Mouse (Mus musculus) small intestine, adult 2 months (tissue): ENCODE results near the gene Clybl. TPM values are rescaled to one million over a fixed set of nuclear protein-coding genes. Genes with fewer than 3 reads are reported as not detected.

ENCODE experiments used
- H3K27ac ChIP-seq: fragments of 200-500 bp; 2 replicates; pipeline ENCODE4 v1.5.1; 2012; ENCODE audit warnings: low read depth, low read length, control low read depth, inconsistent platforms; ENCODE audit not compliant: insufficient read depth
- H3K27me3 ChIP-seq: fragments of 200-500 bp; 2 replicates; pipeline ENCODE4 v1.6.1; 2012; ENCODE audit warnings: mild to moderate bottlenecking, moderate library complexity, low read length, inconsistent platforms; ENCODE audit not compliant: control insufficient read depth, insufficient read depth
- H3K36me3 ChIP-seq: fragments of 200-500 bp; 2 replicates; pipeline ENCODE4 v1.6.1; 2012; ENCODE audit warnings: mild to moderate bottlenecking, low read length, control low read depth, inconsistent platforms; ENCODE audit not compliant: control insufficient read depth, insufficient read depth
- H3K4me1 ChIP-seq: fragments of 200-500 bp; 2 replicates; pipeline ENCODE4 v1.6.1; 2012; ENCODE audit warnings: low read length, inconsistent platforms, mixed read lengths; ENCODE audit not compliant: control insufficient read depth, insufficient read depth, insufficient read length
- H3K4me3 ChIP-seq: fragments of 200-500 bp; 2 replicates; pipeline ENCODE4 v1.5.1; 2012; ENCODE audit warnings: low read depth, mild to moderate bottlenecking, control low read depth, inconsistent platforms, low read length, moderate library complexity
- CTCF ChIP-seq: fragments of 200-500 bp; IDR thresholded peaks from 2 replicates; pipeline ENCODE4 v1.5.1; 2012; ENCODE audit warnings: low read depth, mild to moderate bottlenecking, control low read depth, inconsistent platforms, low read length, moderate library complexity, mixed read lengths; ENCODE audit not compliant: insufficient replicate concordance, insufficient read length; ENCODE audit errors: extremely low read depth
- POLR2A ChIP-seq: fragments of 200-500 bp; IDR thresholded peaks from 2 replicates; pipeline ENCODE4 v1.6.1; 2012; ENCODE audit warnings: low read depth, mild to moderate bottlenecking, control low read depth, inconsistent platforms, low read length, moderate library complexity
- WGBS: fragments of 180-500 bp; shearing (Covaris S2); methylation state at CpG from one replicate; pipeline ENCODE4 v1.1.7; 2018; 5-methylcytosine and 5-hydroxymethylcytosine counted together
- polyA plus RNA-seq: library from polyadenylated mRNA; depleted of rRNA; stranded (reverse); fragments of >200 nt; gene quantifications from 2 replicates; pipeline ENCODE4 v1.2.3, GENCODE M21; 2012

Gene Clybl
- polyA plus RNA-seq, 1 experiment = 3.1 TPM

- Histone ChIP-seq H3K27me3 (no peaks in the 10 kb centered on the region), H3K27ac (no peak overlapping the region), H3K4me1 (no peaks in the 10 kb centered on the region), H3K4me3 (no peak overlapping the region), H3K36me3 (no peaks in the 10 kb centered on the region)
- TF ChIP-seq CTCF (no peak), POLR2A (no peak)
- WGBS = 78% methylated on average over 9 of the region's 9 CpGs
These were observed 99.6 kb downstream of the Clybl start for GRCm38 (mm10) chr14:122281072-122281634.

- no peak overlapping the region for H3K27ac ChIP-seq
- no peaks in the 10 kb centered on the region for H3K27me3 ChIP-seq
- H3K4me3 ChIP-seq = no peak overlapping the region
- no peaks in the 10 kb centered on the region for H3K4me1 ChIP-seq
- H3K36me3 ChIP-seq = no peaks in the 10 kb centered on the region
- TF ChIP-seq CTCF (no peak), POLR2A (no peak)
- WGBS = 90% methylated on average over 5 of the region's 5 CpGs
These were observed 102.5 kb downstream of the Clybl start for GRCm38 (mm10) chr14:122283959-122284358.

- Histone ChIP-seq H3K27me3 (no peaks in the 10 kb centered on the region), H3K4me3 (no peak overlapping the region), H3K36me3 (no peaks in the 10 kb centered on the region), H3K4me1 (no peaks in the 10 kb centered on the region), H3K27ac (no peak overlapping the region)
- WGBS = 64% methylated on average over 4 of the region's 4 CpGs
- TF ChIP-seq POLR2A (no peak), CTCF (no peak)
These were observed 114.9 kb downstream of the Clybl start for GRCm38 (mm10) chr14:122296399-122296798.

- Histone ChIP-seq H3K36me3 (no peaks in the 10 kb centered on the region), H3K27me3 (no peaks in the 10 kb centered on the region), H3K4me1 (no peaks in the 10 kb centered on the region), H3K4me3 (no peak overlapping the region), H3K27ac (no peak overlapping the region)
- 67% methylated on average over 2 of the region's 2 CpGs for WGBS
- no peak for TF ChIP-seq POLR2A
- no peak for TF ChIP-seq CTCF
These were observed 115.4 kb downstream of the Clybl start for GRCm38 (mm10) chr14:122296864-122297263.

- WGBS = 74% methylated on average over 11 of the region's 11 CpGs
- Histone ChIP-seq H3K36me3 (no peaks in the 10 kb centered on the region), H3K27ac (no peak overlapping the region), H3K27me3 (no peaks in the 10 kb centered on the region), H3K4me3 (no peak overlapping the region), H3K4me1 (no peaks in the 10 kb centered on the region)
- TF ChIP-seq CTCF (no peak), POLR2A (no peak)
These were observed 116.0 kb downstream of the Clybl start for GRCm38 (mm10) chr14:122297386-122298109.

GRCm38 (mm10) chr14:122300261-122300660 is 118.8 kb downstream of the Clybl start:
- Histone ChIP-seq H3K36me3 (no peaks in the 10 kb centered on the region), H3K4me1 (no peaks in the 10 kb centered on the region), H3K27ac (no peak overlapping the region), H3K4me3 (no peak overlapping the region), H3K27me3 (no peaks in the 10 kb centered on the region)
- TF ChIP-seq CTCF (no peak), POLR2A (no peak)
- WGBS = 86% methylated on average over 11 of the region's 11 CpGs

GRCm38 (mm10) chr14:122303821-122304220 is 122.3 kb downstream of the Clybl start:
- H3K4me3 ChIP-seq = no peak overlapping the region
- no peaks in the 10 kb centered on the region for H3K27me3 ChIP-seq
- no peak overlapping the region for H3K27ac ChIP-seq
- WGBS = 32% methylated on average over 1 of the region's 1 CpGs
- TF ChIP-seq POLR2A (no peak), CTCF (no peak)
- no peaks in the 10 kb centered on the region for H3K4me1 ChIP-seq
- H3K36me3 ChIP-seq = no peaks in the 10 kb centered on the region
